Mouse (Mus musculus): ENCODE measurements around the gene Gm49510.
"Not testable (repeated sequence)": the region's sequence is repeated elsewhere in the genome, so short reads cannot be mapped to it uniquely, and the experiment has no call there.

Gene Gm49510

GRCm38 (mm10) chr15:78878792-78879516 lies 20.5 kb upstream of the Gm49510 start:
- not testable (repeated sequence) for DNase-seq (ENCODE audit: low spot score)

- no peak for DNase-seq (ENCODE audit: low spot score)
Observed at GRCm38 (mm10) chr15:78880432-78880831, 19.0 kb upstream of the Gm49510 start.

DNA sequence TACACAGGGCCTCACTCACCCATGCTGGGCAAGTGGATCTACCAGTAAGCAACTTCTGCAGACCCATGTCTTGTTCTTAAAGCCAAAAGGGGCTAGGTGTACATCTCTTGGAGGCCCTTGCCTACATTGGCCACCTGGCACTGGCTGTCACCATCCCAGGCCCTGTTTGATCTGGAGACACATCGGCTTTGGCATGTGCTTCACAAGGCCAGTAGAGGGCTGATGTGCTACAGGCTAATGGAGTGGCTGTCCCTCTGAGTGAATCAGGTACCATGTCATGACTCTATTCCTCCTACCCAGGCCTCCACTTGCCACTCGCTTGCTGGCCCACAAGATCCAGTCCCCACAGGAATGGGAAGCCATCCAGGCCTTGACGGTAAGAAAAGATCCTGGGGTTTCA lies 17.6 kb upstream of the Gm49510 start:
- DNase-seq (ENCODE audit: low spot score) = no peak

DNA sequence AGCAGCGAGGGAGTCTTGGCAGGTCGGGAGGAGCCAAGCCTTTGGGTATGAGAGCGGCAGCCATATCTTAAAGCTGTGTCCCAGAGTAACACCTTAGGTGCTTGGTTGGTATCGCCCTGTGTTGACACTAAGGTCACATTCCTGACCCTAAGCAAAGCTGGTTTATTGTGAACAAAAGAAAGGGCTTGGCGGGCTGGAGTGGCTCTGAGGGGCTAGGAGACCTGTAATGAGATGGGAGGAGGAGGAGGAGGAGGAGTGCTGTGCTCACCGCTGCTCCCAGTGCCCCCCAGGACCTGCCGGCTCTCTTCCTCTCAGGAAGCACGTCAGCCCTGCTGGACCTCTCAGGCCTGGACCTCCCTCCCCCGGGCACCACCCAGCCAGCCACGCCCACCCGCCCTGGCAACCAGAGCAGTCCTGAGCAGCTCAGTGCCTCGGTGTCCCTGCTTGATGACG lies 10.0 kb upstream of the Gm49510 start:
- DNase-seq (ENCODE audit: low spot score) = no peak

DNA sequence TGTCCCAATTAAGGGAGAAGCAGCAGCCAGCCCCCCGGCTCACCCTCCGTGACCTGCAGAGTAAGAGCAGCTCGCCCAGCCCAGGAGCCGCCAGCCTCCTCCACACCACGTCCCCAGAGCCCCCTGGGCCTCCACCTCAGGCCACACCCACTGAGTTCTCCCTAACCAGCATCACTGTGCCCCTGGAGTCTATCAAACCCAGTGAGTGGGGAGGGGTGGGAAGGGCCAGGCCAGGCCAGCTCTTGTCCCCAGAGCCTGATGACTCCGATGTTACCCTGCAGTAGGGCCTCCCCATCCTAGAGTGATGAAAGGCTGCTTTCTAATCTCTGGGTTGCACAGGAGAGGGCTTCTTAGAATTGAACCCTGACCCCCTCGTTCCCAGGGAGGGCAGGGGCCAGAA lies 7.0 kb upstream of the Gm49510 start:
- DNase-seq (ENCODE audit: low spot score) = no peak

GRCm38 (mm10) chr15:78894726-78895125 lies 4.7 kb upstream of the Gm49510 start:
- no peak for DNase-seq (ENCODE audit: low spot score)

GRCm38 (mm10) chr15:78895741-78896140 lies 3.7 kb upstream of the Gm49510 start:
- no peak for DNase-seq (ENCODE audit: low spot score)

GRCm38 (mm10) chr15:78896149-78896548 lies 3.3 kb upstream of the Gm49510 start:
- DNase-seq (ENCODE audit: low spot score) = no peak

DNA sequence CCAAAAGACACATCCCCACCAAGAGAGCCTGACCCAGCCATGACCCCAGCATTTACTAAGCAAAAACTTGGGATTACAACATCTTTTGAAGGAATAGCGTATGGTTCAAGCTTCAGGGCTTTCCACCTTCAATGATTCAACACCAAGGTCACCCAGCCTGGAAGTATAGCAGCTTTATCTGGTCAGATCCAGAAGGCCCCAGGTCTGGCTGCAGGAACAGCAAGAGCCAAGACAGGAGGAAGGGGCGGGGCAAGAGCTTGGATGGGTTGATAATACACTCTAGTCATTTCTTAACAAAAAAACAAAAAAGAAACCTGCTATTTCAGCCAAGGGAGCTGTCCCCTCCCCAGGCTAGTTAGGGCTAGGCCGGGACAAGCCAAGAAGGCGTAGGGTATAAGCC lies 2.0 kb upstream of the Gm49510 start:
- DNase-seq (ENCODE audit: low spot score) = no peak

DNA sequence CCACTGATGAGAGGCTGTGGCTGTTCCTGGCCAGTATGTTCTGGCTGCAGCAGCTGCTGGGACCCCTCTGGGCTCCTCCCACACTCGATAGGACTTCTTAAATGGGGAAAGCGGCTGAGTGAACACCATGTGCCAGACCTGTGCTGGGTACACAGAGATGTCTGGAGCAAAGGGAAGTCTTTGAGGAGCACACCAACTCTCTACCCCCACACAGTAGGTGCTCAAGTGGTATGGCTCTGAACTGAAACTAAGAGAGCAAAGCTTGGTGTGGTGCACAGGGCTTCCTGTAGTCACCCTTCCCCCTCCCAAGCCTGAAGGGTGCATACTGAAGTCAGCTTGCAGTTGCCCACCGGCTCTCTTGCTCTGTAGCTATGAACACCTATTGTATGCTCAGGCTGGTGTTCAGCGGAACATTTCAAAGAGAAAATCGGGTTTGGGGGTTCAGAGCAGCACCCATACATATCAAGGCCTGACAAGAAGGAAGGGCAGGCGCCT lies 913 bp upstream of the Gm49510 start:
- DNase-seq (ENCODE audit: low spot score) = no peak

GRCm38 (mm10) chr15:78899740-78900584 lies 495 bp downstream of the Gm49510 start, which contains the start of gene Sh3bp1:
Gene Sh3bp1, plus strand, starts transcription at chr15:78899768.
- DNase-seq (ENCODE audit: low spot score) = no peak

GRCm38 (mm10) chr15:78900585-78901421 lies 1.3 kb downstream of the Gm49510 start:
- no peak for DNase-seq (ENCODE audit: low spot score)

DNA sequence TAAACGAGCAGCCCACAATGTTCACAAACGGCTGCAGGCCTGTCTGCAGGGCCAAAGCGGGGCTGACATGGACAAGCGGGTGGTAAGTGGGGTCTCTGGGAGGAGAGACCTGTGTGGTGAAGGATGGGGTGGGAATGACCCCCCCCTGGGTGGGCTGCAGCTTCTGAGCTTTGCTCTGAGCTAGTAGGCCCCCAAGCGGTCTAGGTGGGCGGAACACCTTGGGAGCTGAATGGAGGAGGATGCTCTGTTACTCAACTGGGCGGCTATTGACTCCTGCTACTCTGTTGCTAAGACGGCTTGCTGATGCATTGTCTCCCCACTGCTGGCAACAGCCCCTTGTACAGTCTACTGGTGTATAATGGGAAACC lies 1.9 kb downstream of the Gm49510 start:
- DNase-seq (ENCODE audit: low spot score) = no peak

GRCm38 (mm10) chr15:78903243-78903642 lies 3.8 kb downstream of the Gm49510 start:
- no peak for DNase-seq (ENCODE audit: low spot score)

GRCm38 (mm10) chr15:78908399-78908798 lies 8.9 kb downstream of the Gm49510 start:
- no peak for DNase-seq (ENCODE audit: low spot score)

GRCm38 (mm10) chr15:78908982-78909381 lies 9.5 kb downstream of the Gm49510 start:
- no peak for DNase-seq (ENCODE audit: low spot score)

- no peak for DNase-seq (ENCODE audit: low spot score)
Observed at GRCm38 (mm10) chr15:78912040-78912439, 12.6 kb downstream of the Gm49510 start.

DNA sequence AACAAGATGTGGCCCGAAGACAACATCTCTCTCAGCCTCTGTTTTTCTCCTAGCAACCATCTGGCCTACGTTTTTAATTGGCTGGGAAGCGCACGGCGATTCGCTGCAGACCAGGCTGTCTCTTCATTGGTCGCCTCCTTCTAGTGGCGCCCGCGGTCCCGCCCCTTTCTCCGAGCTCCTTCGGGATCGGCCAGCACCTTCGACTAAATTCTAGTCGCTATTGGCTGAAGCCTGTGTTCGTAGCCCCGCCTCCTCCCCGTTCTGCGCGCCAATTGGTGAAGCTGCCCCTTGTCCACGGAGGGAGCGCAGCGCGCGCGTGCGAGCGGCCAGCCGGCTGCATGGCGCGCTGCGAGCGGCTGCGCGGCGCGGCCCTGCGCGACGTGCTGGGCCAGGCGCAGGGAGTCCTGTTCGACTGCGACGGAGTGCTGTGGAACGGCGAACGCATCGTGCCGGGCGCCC lies 14.2 kb downstream of the Gm49510 start, which contains the start of gene Pdxp:
TSS of gene Pdxp (plus strand) at position 288 of the 459 bp plus-strand sequence.
- peak; percentile 74 for DNase-seq (ENCODE audit: low spot score)

DNA sequence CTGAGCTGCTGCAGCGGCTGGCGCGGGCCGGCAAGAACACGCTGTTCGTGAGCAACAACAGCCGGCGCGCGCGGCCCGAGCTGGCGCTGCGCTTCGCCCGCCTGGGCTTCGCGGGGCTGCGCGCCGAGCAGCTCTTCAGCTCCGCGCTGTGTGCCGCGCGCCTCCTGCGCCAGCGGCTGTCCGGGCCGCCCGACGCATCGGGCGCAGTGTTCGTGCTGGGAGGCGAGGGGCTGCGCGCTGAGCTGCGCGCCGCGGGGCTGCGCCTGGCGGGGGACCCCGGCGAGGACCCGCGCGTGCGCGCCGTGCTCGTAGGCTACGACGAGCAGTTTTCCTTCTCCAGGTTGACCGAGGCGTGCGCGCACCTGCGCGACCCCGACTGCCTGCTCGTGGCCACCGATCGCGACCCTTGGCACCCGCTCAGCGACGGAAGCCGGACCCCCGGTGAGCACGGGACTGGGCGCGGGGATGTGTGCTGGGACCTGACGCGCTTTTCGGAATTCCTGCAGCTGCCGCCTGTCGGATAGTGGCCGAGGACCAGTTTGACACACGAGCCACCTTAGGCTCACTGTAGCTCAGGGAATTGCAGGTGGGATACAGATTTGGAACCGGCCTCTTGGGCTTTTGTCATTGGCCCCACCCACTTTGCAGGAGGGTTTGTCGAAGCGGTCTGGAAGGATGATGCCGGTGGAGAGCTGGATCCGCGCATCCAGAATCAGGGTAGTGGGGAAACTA lies 14.8 kb downstream of the Gm49510 start:
- DNase-seq (ENCODE audit: low spot score) = no peak

GRCm38 (mm10) chr15:78914823-78915659 lies 15.6 kb downstream of the Gm49510 start:
- DNase-seq (ENCODE audit: low spot score) = no peak

All from urinary bladder, postnatal 10 days (tissue).